Mouse (Mus musculus) gastrocnemius, postnatal 14 days (tissue): ENCODE results near the gene Dhrs9. TPM values are rescaled to one million over a fixed set of nuclear protein-coding genes. Genes with fewer than 3 reads are reported as not detected.

Source experiments
- DNase-seq: peaks from one replicate; pipeline ENCODE4 v3.0.0; 2021; ENCODE audit warnings: mixed read lengths
- intact Hi-C: fragments of 180-260 bp; cut with DNase I; formaldehyde crosslinking; loops from one replicate; pipeline ENCODE4 v1.15.1; 2025; ENCODE audit warnings: low total_unique reads
- total RNA-seq, 2 experiments: library from RNA; stranded (reverse); gene quantifications; 2 replicates each; pipeline ENCODE4 v1.2.3; 2021

The Dhrs9 gene
- total RNA-seq, 2 experiments from 2014 or later = not detected

- intact Hi-C loops = no loop called here
These were observed 34.3 kb downstream of the Dhrs9 start for GRCm38 (mm10) chr2:69414539-69414938.

DNA sequence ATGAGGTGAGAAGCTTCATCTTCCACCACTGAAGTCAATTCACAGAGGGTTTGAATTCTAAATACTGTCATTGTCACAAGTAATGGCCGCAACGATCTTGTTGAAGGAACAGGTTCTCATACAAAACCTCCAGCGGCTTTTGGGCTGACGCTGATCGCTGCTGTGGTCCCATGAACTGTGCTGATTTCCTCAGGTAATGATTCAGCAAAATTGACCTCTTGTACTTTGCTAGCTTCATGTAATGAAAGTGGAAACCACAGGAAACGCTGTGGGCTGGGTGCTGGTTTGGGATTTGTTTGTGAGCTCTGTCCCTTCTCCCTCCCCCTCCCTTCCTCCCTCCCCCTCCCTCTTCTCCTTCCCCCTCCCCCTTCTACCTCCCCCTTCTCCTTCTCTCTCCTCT lies 34.8 kb downstream of the Dhrs9 start:
- intact Hi-C loops = no loop called here
- DNase-seq = no peak

More at GRCm38 (mm10) chr2:69414539-69414938, 34.3 kb downstream of the Dhrs9 start:
- DNase-seq = no peak

DNA sequence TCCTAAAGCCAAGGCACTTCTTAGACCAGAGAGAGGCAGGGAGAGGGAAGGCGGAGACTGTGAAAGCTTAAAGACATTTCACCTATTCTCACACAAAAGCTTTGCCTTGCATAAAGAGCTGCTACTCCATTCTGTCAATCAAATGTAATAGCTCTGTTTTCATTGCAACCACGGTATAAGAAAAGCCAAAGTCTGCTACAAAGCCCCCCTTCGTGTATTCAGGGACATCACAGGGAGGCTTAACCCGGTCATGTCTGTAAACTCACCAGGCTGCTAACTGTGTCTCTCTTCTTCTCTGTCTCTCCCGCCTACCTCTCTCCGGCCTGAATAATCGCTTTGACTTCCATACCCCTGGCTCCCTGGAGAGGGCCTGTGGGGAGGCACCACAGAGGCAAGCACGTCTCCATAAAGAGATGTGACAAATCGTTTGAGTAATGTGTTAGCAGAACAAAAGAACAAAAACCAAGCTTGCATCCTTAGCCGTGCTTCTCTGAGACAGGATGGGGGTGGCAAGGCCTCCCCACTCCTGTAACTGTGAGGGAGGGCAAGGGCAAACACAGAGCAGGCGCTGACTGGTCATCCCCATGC lies 38.1 kb downstream of the Dhrs9 start:
- intact Hi-C loops = no loop called here
- no peak for DNase-seq

GRCm38 (mm10) chr2:69424829-69425228 lies 44.6 kb downstream of the Dhrs9 start:
- DNase-seq = no peak
- intact Hi-C loops = loop anchor here (5.0 kb wide), 1 partner anchor 643 kb away; no protein-coding TSS in a partner anchor

DNA sequence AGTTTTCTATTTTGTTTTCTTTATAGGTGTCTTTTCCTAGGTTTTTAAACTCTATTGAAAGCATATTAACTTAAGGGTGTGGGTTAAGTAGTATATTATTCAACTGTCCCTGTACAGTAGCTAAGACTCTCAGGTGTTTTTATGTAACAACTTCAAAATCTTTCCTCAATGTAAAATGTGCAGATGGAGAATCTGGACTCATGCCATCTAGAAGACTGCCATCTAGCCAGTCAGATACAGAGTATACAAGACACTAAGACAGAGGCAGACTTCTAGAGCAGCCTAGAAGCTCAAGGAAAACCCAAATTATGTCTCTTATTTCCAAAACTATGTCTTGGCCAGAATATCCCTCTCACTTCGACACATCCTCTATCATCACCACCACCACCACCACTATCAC lies 45.8 kb downstream of the Dhrs9 start:
- DNase-seq = no peak
- intact Hi-C loops = loop anchor here (5.0 kb wide), 1 partner anchor 644 kb away; no protein-coding TSS in a partner anchor

- no peak for DNase-seq
- intact Hi-C loops = loop anchor here (5.0 kb wide), 1 partner anchor 645 kb away; no protein-coding TSS in a partner anchor
These were observed 46.9 kb downstream of the Dhrs9 start for GRCm38 (mm10) chr2:69427141-69427540.

- DNase-seq = peak; percentile 49
- intact Hi-C loops = loop anchor here (5.0 kb wide), 1 partner anchor 646 kb away; no protein-coding TSS in a partner anchor
These were observed 47.9 kb downstream of the Dhrs9 start for GRCm38 (mm10) chr2:69428116-69428515.

GRCm38 (mm10) chr2:69441656-69442055 lies 61.4 kb downstream of the Dhrs9 start:
- intact Hi-C loops = no loop called here
- DNase-seq = no peak

GRCm38 (mm10) chr2:69445896-69446472 lies 65.7 kb downstream of the Dhrs9 start:
- DNase-seq = no peak
- intact Hi-C loops = no loop called here

GRCm38 (mm10) chr2:69448581-69448980 lies 68.3 kb downstream of the Dhrs9 start:
- DNase-seq = no peak
- intact Hi-C loops = no loop called here

GRCm38 (mm10) chr2:69451128-69451527 lies 70.9 kb downstream of the Dhrs9 start:
- no peak for DNase-seq
- intact Hi-C loops = no loop called here

Other genes with a start within 250 kb of the Dhrs9 start
- 1 to 10 TPM; 1.3 to 2.1 TPM for gene Nostrin, start 244.6 kb upstream of the Dhrs9 start, total RNA-seq
- 1 to 10 TPM; 2.5 to 3.6 TPM for gene Spc25, start 174.3 kb upstream of the Dhrs9 start, total RNA-seq
- gene G6pc2, start 169.4 kb upstream of the Dhrs9 start, total RNA-seq = not detected
- gene Abcb11, start 37.8 kb upstream of the Dhrs9 start, total RNA-seq = not detected
- not detected for gene Lrp2, start 205.6 kb downstream of the Dhrs9 start, total RNA-seq